Mouse (Mus musculus) midbrain, embryonic 11.5 days (tissue): ENCODE results near the gene Arl1. TPM values are rescaled to one million over a fixed set of nuclear protein-coding genes. Genes with fewer than 3 reads are reported as not detected.
A peak's percentile ranks its signal among the peaks of the same experiment; 100 is the strongest.
"Not testable (repeated sequence)": the region's sequence is repeated elsewhere in the genome, so short reads cannot be mapped to it uniquely, and the experiment has no call there.

Experiments used
- ATAC-seq: fragments of 200-750 bp; cut with Nextera tagmentation; 2 replicates; pipeline ENCODE4 v1.8.0; 2017; ENCODE audit warnings: moderate TSS enrichment, moderate library complexity; ENCODE audit not compliant: low FRiP score
- DNase-seq: peaks from one replicate; pipeline ENCODE4 v3.0.0; 2015; ENCODE audit warnings: low spot score; ENCODE audit errors: missing footprints
- H3K27ac ChIP-seq: fragments of 300-500 bp; sonication (generic); 2 replicates; pipeline ENCODE4 v1.5.1; 2014; ENCODE audit warnings: low read depth, low read length
- H3K27me3 ChIP-seq: fragments of 300-500 bp; sonication (generic); 2 replicates; pipeline ENCODE4 v1.6.1; 2014; ENCODE audit warnings: mild to moderate bottlenecking, low read length, moderate library complexity, mixed read lengths; ENCODE audit not compliant: control insufficient read depth, insufficient read depth
- H3K36me3 ChIP-seq: fragments of 300-500 bp; sonication (generic); 2 replicates; pipeline ENCODE4 v1.6.1; 2014; ENCODE audit warnings: mild to moderate bottlenecking, low read length, moderate library complexity, mixed read lengths; ENCODE audit not compliant: control insufficient read depth, insufficient read depth
- H3K4me1 ChIP-seq: fragments of 300-500 bp; sonication (generic); 2 replicates; pipeline ENCODE4 v1.6.1; 2014; ENCODE audit warnings: low read length; ENCODE audit not compliant: control insufficient read depth, insufficient read depth
- H3K4me2 ChIP-seq: fragments of 300-500 bp; sonication (generic); 2 replicates; pipeline ENCODE4 v1.6.1; 2014; ENCODE audit warnings: mild to moderate bottlenecking, moderate library complexity
- H3K4me3 ChIP-seq: fragments of 300-500 bp; sonication (generic); 2 replicates; pipeline ENCODE4 v1.5.1; 2014; ENCODE audit warnings: low read depth, low read length
- H3K9ac ChIP-seq: fragments of 300-500 bp; sonication (generic); 2 replicates; pipeline ENCODE4 v1.6.1; 2014; ENCODE audit warnings: low read length
- H3K9me3 ChIP-seq: fragments of 300-500 bp; sonication (generic); 2 replicates; pipeline ENCODE4 v1.6.1; 2016; ENCODE audit warnings: low read length; ENCODE audit not compliant: control insufficient read depth
- WGBS: fragments of 180-500 bp; shearing (Covaris S2); extraction: QIAGEN DNeasy Blood & Tissue Kit; methylation state at CpG from one replicate; pipeline ENCODE4 v1.1.7; 2014; 5-methylcytosine and 5-hydroxymethylcytosine counted together
- polyA plus RNA-seq: library from polyadenylated mRNA; unstranded; fragments of >200 nt; fragmentation: Nextera tagmentation; extraction: Ambion mirVana; gene quantifications from 2 replicates; pipeline ENCODE4 v1.2.1, GENCODE M21; 2014

Arl1 gene
- polyA plus RNA-seq, 1 experiment from 2014 or later, result 165 TPM

- H3K9ac ChIP-seq, result no peak overlapping the region
- no peaks in the 10 kb centered on the region for H3K4me1 ChIP-seq
- DNase-seq, result no peak
- no peak overlapping the region for H3K4me2 ChIP-seq
- no peak for ATAC-seq
- no peak overlapping the region for H3K4me3 ChIP-seq
- 88% methylated on average over 4 of the region's 4 CpGs for WGBS
- H3K36me3 ChIP-seq, result peaks cover 8% of the 10 kb centered on the region; the same call in 1 of the 2 replicates
- H3K27ac ChIP-seq, result no peak overlapping the region
- no peaks in the 10 kb centered on the region for H3K27me3 ChIP-seq
- H3K9me3 ChIP-seq, result no peaks in the 10 kb centered on the region
Measured at GRCm38 (mm10) chr10:88780716-88781115, 50.1 kb downstream of the Arl1 start.

DNA sequence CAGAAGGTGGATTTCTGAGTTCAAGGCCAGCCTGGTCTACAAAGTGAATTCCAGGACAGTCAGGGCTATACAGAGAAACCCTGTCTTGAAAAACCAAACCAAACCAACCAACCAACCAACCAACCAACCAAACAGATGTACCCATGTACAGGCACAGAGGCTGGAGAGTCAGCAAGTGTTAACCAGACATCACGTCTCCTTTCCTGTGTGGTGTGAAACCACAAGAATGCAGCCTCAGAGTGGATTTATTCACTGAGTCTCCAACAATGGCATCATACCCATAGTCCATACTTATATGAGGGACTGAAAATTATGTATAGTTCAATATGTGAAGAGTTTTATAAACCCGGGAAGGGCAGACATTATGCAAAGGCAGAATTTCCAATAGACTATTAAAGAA is 52.5 kb downstream of the Arl1 start:
- H3K27me3 ChIP-seq, ATAC-seq, DNase-seq, H3K4me3 ChIP-seq, H3K4me2 ChIP-seq, H3K36me3 ChIP-seq, H3K27ac ChIP-seq, H3K9ac ChIP-seq, H3K4me1 ChIP-seq, H3K9me3 ChIP-seq: not testable (repeated sequence)
- 88% methylated on average over 2 of the region's 2 CpGs for WGBS

DNA sequence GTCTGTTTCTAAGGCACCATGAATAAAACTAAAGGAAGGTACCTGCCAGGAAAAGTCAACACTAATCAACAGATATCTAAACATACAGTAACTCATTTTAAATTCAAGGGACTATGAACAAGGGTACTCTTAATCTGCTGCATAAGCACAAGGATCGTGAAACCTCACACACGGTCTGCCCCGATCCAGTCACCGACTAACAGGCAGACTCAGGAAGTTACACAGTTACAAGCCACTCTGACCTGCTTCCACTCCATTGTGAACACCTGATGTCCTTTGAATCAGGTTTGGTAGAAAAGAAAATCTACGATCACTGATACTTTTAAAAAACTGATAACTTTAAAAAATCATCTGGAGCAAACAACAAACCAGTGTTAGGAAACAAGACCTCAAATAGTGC is 53.3 kb downstream of the Arl1 start:
- ATAC-seq (no peak), DNase-seq (no peak)
- H3K4me1 ChIP-seq, result no peaks in the 10 kb centered on the region
- no peaks in the 10 kb centered on the region for H3K9me3 ChIP-seq
- no peak overlapping the region for H3K27ac ChIP-seq
- H3K4me2 ChIP-seq, result no peak overlapping the region
- no peak overlapping the region for H3K4me3 ChIP-seq
- 95% methylated on average over 5 of the region's 5 CpGs for WGBS
- no peak overlapping the region for H3K9ac ChIP-seq
- no peaks in the 10 kb centered on the region for H3K27me3 ChIP-seq
- peaks cover 3% of the 10 kb centered on the region; the same call in 1 of the 2 replicates for H3K36me3 ChIP-seq

GRCm38 (mm10) chr10:88784513-88784931 is 53.9 kb downstream of the Arl1 start:
- Histone ChIP-seq H3K9me3 (no peaks in the 10 kb centered on the region), H3K27me3 (no peaks in the 10 kb centered on the region), H3K27ac (no peak overlapping the region), H3K9ac (no peak overlapping the region), H3K36me3 (peaks cover 3% of the 10 kb centered on the region; the same call in 1 of the 2 replicates), H3K4me1 (no peaks in the 10 kb centered on the region), H3K4me2 (no peak overlapping the region), H3K4me3 (no peak overlapping the region)
- DNase-seq (peak; percentile 78), ATAC-seq (no peak)
- 91% methylated on average over 5 of the region's 5 CpGs for WGBS

- Histone ChIP-seq H3K27me3 (no peaks in the 10 kb centered on the region), H3K9ac (no peak overlapping the region), H3K36me3 (0 out of 2 replicates have a peak, but pooled peaks cover 5% of the 10 kb centered on the region), H3K27ac (no peak overlapping the region), H3K9me3 (no peaks in the 10 kb centered on the region), H3K4me1 (no peaks in the 10 kb centered on the region), H3K4me2 (no peak overlapping the region), H3K4me3 (no peak overlapping the region)
- ATAC-seq (no peak), DNase-seq (peak; percentile 75)
Measured at GRCm38 (mm10) chr10:88793671-88794070, 63.0 kb downstream of the Arl1 start.

Other genes starting within 250 kb of the Arl1 start
- 20.6 and 20.8 TPM in 2 replicates for gene Chpt1, start 226.8 kb upstream of the Arl1 start, polyA plus RNA-seq
- gene Mybpc1, start 125.7 kb upstream of the Arl1 start, polyA plus RNA-seq, result 2.1 and 2.9 TPM in 2 replicates
- gene Spic, start 45.8 kb upstream of the Arl1 start, polyA plus RNA-seq, result not detected in 2 replicates
- 17.6 and 22.8 TPM in 2 replicates for gene Utp20, start 95.9 kb downstream of the Arl1 start, polyA plus RNA-seq
- gene Slc5a8, start 155.1 kb downstream of the Arl1 start, polyA plus RNA-seq, result 0.05 TPM in 1 of 2 replicates, not detected in the other